Mouse (Mus musculus) CH12.LX (cell line): Measurements from ENCODE around the gene Itpr1. TPM values are rescaled to one million over a fixed set of nuclear protein-coding genes. Genes with fewer than 3 reads are reported as not detected.

Experiments
- DNase-seq: peaks from one replicate; pipeline ENCODE4 v3.0.0-alpha.2; 2013; ENCODE audit errors: extremely low read depth
- H3K27ac ChIP-seq: 2 replicates; pipeline ENCODE4 v1.5.1; 2012; ENCODE audit warnings: low read depth, mild to moderate bottlenecking, control low read depth, moderate library complexity; ENCODE audit not compliant: insufficient read depth
- H3K27me3 ChIP-seq: replicated peaks from 2 replicates; pipeline ENCODE3; 2012; ENCODE audit warnings: inconsistent platforms
- H3K36me3 ChIP-seq, 2 experiments: replicated peaks in 1 of 2; 2 replicates each; pipeline versions ENCODE3 to v1.6.1; 2012; ENCODE audit warnings: inconsistent platforms in 1 of 2, low read length in 1 of 2, mild to moderate bottlenecking in 1 of 2, mixed read lengths in 1 of 2, moderate library complexity in 1 of 2; ENCODE audit not compliant: control insufficient read depth in 1 of 2, insufficient read depth in 1 of 2
- H3K4me1 ChIP-seq, 2 experiments: 2 replicates each; pipeline ENCODE4 v1.6.1; 2012; ENCODE audit warnings: inconsistent platforms in 1 of 2, moderate library complexity in 1 of 2; ENCODE audit not compliant: insufficient read depth in 2 of 2, control insufficient read depth in 1 of 2
- H3K4me2 ChIP-seq: 2 replicates; pipeline ENCODE4 v1.6.1; 2012; ENCODE audit warnings: low read depth, mild to moderate bottlenecking, control low read depth; ENCODE audit not compliant: poor library complexity, insufficient read depth, severe bottlenecking
- H3K4me3 ChIP-seq, 3 experiments: fragments of 150-350 bp in 1 of 3; sonication (generic) in 1 of 3; replicated peaks in 1 of 3; 2 replicates each; pipeline versions ENCODE3 to v1.5.1; 2011 to 2012; ENCODE audit warnings: low read depth in 2 of 3, low read length in 2 of 3, mild to moderate bottlenecking in 2 of 3, moderate library complexity in 2 of 3, control low read depth in 1 of 3, improper control_type of control experiment in 1 of 3, inconsistent platforms in 1 of 3, mixed read lengths in 1 of 3; ENCODE audit not compliant: poor library complexity in 1 of 3
- H3K79me2 ChIP-seq: replicated peaks from 2 replicates; pipeline ENCODE4 v1.6.1; 2012; ENCODE audit warnings: mild to moderate bottlenecking, moderate library complexity; ENCODE audit not compliant: control insufficient read depth, poor library complexity, insufficient read depth, severe bottlenecking; ENCODE audit errors: extremely low read depth
- H3K9ac ChIP-seq: 2 replicates; pipeline ENCODE4 v1.6.1; 2012; ENCODE audit warnings: low read depth, mild to moderate bottlenecking, control low read depth, moderate library complexity; ENCODE audit not compliant: insufficient read depth
- H3K9me3 ChIP-seq: replicated peaks from 2 replicates; pipeline ENCODE3; 2012; ENCODE audit warnings: low read length, inconsistent platforms, mixed read lengths
- BHLHE40 ChIP-seq: IDR thresholded peaks from 2 replicates; pipeline ENCODE4 v1.6.1; 2011; ENCODE audit warnings: mild to moderate bottlenecking, low read depth, low read length, improper control_type of control experiment
- CTCF ChIP-seq, 2 experiments: IDR thresholded peaks in 1 of 2; conservative IDR thresholded peaks in 1 of 2; 2 replicates each; pipeline ENCODE4 v1.5.1; 2011 to 2012; ENCODE audit warnings: low read depth in 2 of 2, low read length in 2 of 2, improper control_type of control experiment in 1 of 2, inconsistent platforms in 1 of 2, mild to moderate bottlenecking in 1 of 2, moderate library complexity in 1 of 2
- ETS1 ChIP-seq: conservative IDR thresholded peaks from 2 replicates; pipeline ENCODE4 v1.6.1; 2012; ENCODE audit warnings: low read depth, mild to moderate bottlenecking, inconsistent platforms, low read length, improper control_type of control experiment, moderate library complexity
- JUND ChIP-seq: conservative IDR thresholded peaks from 2 replicates; pipeline ENCODE4 v1.6.1; 2011; ENCODE audit warnings: low read depth, low read length, improper control_type of control experiment
- KAT2A ChIP-seq: IDR thresholded peaks from 2 replicates; pipeline ENCODE4 v1.6.1; 2012; ENCODE audit warnings: low read length, improper control_type of control experiment, inconsistent platforms; ENCODE audit not compliant: insufficient replicate concordance
- MXI1 ChIP-seq: IDR thresholded peaks from 2 replicates; pipeline ENCODE4 v1.6.1; 2011; ENCODE audit warnings: mild to moderate bottlenecking, low read depth, low read length, improper control_type of control experiment
- NELFE ChIP-seq: IDR thresholded peaks from 2 replicates; pipeline ENCODE4 v1.6.1; 2011; ENCODE audit warnings: low read depth, low read length, improper control_type of control experiment
- PAX5 ChIP-seq: IDR thresholded peaks from 2 replicates; pipeline ENCODE4 v1.6.1; 2012; ENCODE audit warnings: low read length, inconsistent platforms, mixed read lengths
- RAD21 ChIP-seq: IDR thresholded peaks from 2 replicates; pipeline ENCODE4 v1.6.1; 2011; ENCODE audit warnings: low read depth, mild to moderate bottlenecking, low read length, improper control_type of control experiment, moderate library complexity
- SMC3 ChIP-seq: IDR thresholded peaks from 2 replicates; pipeline ENCODE4 v1.6.1; 2011; ENCODE audit warnings: low read depth, low read length, improper control_type of control experiment
- TBP ChIP-seq: conservative IDR thresholded peaks from 2 replicates; pipeline ENCODE4 v1.6.1; 2011; ENCODE audit warnings: low read depth, low read length, improper control_type of control experiment
- ZC3H11A ChIP-seq: IDR thresholded peaks from 2 replicates; pipeline ENCODE4 v1.6.1; 2012; ENCODE audit warnings: low read depth, mild to moderate bottlenecking, inconsistent platforms, low read length, improper control_type of control experiment
- ZKSCAN1 ChIP-seq: IDR thresholded peaks from 2 replicates; pipeline ENCODE4 v1.6.1; 2012; ENCODE audit warnings: low read depth, inconsistent platforms, low read length, improper control_type of control experiment, borderline replicate concordance
- ZMIZ1 ChIP-seq: IDR thresholded peaks from 2 replicates; pipeline ENCODE4 v1.6.1; 2012; ENCODE audit warnings: low read depth, mild to moderate bottlenecking, inconsistent platforms, low read length, improper control_type of control experiment
- dilution Hi-C: fragments of 300-500 bp; cut with MboI; formaldehyde crosslinking; loops from 2 replicates; pipeline ENCODE4 v1.14.3; 2020; ENCODE audit warnings: low sequenced_read_pairs; ENCODE audit not compliant: extremely low pct_unique_long_range_greater_than_20kb, extremely low pct_ligation_motif_present
- in situ Hi-C: fragments of 300-500 bp; cut with MboI; formaldehyde crosslinking; loops from 3 replicates; pipeline ENCODE4 v1.14.3; 2019; ENCODE audit warnings: low sequenced_read_pairs, low pct_ligation_motif_present, low pct_unique_long_range_greater_than_20kb, mixed read lengths
- polyA plus RNA-seq: library from polyadenylated mRNA; unstranded; fragments of >175 nt; gene quantifications from 2 replicates; pipeline ENCODE4 v1.2.1, GENCODE M21; 2012; ENCODE audit warnings: low read depth; ENCODE audit not compliant: insufficient read length
- total RNA-seq, 2 experiments: library from RNA; depleted of rRNA; stranded (reverse); fragments of 300-350 nt in 1 of 2; fragments of >200 nt in 1 of 2; gene quantifications; 2 replicates each; pipeline ENCODE4 v1.2.3; 2012 to 2014

The Itpr1 gene
- total and polyA plus RNA-seq, 3 experiments = 42.8 to 73.1 (median 53.4) TPM

DNA sequence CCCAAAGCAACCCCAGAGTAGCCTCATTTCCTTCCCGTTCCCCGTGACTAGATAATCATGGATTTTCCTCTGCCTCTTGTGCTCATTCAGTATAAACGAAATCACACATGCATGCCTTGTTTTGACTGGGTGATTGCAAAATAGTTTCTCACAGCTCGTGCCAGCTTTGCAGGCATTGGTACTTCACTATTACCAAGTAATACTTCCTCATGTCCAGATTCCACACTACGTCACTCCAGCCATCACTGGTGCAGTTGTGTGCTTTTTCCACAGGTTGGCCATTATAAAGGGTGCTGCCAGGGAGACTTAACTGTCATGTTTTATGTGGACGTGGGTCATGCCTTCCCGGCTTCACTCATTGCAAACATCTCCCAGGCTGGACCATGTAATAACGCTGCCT lies 191.8 kb downstream of the Itpr1 start:
- H3K4me1 ChIP-seq = peaks cover 0 to 16% of the 10 kb centered on the region in 2 experiments; a peak in 2 of 4 replicates
- no peak for DNase-seq
- no peak overlapping the region for H3K9ac ChIP-seq
- no peak overlapping the region for H3K27ac ChIP-seq
- H3K36me3 ChIP-seq = peaks cover 85 to 98% of the 10 kb centered on the region in 2 experiments
- no peak overlapping the region for H3K4me3 ChIP-seq
- TF ChIP-seq CTCF (conservative IDR thresholded peaks at IDR 0.05 in 1 of 2, IDR thresholded peaks at IDR 0.05 in 1 of 2; ENCODE audit: low read depth in 2 of 2, low read length in 2 of 2) (no peak), ZKSCAN1 (no peak)
- in situ Hi-C loops = no loop called here
- no peaks in the 10 kb centered on the region for H3K27me3 ChIP-seq
- dilution Hi-C loops = no loop called here
- no peaks in the 10 kb centered on the region for H3K9me3 ChIP-seq
- no peaks in the 10 kb centered on the region for H3K79me2 ChIP-seq
- no peak overlapping the region for H3K4me2 ChIP-seq

DNA sequence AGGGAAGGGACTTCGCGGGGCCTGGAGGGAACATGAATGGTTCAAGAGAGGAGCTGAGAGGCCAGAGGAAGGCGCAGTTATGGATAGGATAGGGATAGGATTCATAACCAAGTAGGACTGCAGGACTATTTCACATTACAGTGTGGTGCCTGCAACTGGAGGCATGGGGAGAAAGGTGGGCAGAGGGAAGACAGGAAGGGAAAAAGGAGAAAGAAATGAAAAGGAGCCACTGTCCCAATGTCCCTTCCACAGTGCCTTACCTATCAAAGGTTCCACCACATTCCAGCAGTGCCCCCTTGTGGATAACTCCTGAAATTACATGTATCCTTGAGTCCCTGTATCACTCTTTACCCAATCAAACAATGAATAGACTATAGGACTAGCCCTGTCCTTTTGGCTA lies 195.2 kb downstream of the Itpr1 start:
- Histone ChIP-seq H3K4me1 (no peaks in the 10 kb centered on the region), H3K4me3 (no peak overlapping the region), H3K9ac (no peak overlapping the region), H3K27me3 (no peaks in the 10 kb centered on the region), H3K36me3 (peaks cover 83 to 98% of the 10 kb centered on the region in 2 experiments), H3K27ac (no peak overlapping the region), H3K79me2 (0 out of 2 replicates have a peak, but pooled peaks cover 3% of the 10 kb centered on the region), H3K9me3 (no peaks in the 10 kb centered on the region), H3K4me2 (no peak overlapping the region)
- TF ChIP-seq RAD21 (peak; percentile 84), TBP (no peak), BHLHE40 (no peak), SMC3 (peak; percentile 83), ETS1 (no peak), CTCF (conservative IDR thresholded peaks at IDR 0.05 in 1 of 2, IDR thresholded peaks at IDR 0.05 in 1 of 2; ENCODE audit: low read depth in 2 of 2, low read length in 2 of 2) (peak; percentile 80 to 82), ZC3H11A (peak; percentile 63), NELFE (0 out of 2 replicates have a peak, but pooled peaks have one; percentile 27)
- peak; percentile 71 for DNase-seq
- dilution Hi-C loops = no loop called here
- in situ Hi-C loops = no loop called here

DNA sequence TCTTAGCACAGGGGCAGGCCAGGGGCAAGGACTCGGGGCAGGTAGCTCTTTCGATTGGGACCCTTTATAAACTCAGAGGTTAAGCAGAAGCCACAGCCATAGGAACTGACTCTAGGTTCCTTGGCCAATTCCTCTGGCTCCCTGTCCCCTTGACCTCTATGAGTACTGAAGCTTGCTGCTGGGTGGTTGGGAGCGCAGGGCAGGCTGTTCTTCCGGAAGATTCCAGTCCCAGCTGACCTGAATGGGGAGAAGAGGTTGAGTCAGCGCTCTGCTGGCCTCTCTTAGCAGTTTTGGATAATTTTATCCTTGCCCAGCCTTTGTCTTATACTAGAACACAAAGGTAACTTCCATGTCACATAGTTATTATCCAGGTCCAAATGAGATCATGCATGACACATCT lies 195.8 kb downstream of the Itpr1 start:
- Histone ChIP-seq H3K79me2 (0 out of 2 replicates have a peak, but pooled peaks cover 3% of the 10 kb centered on the region), H3K27ac (no peak overlapping the region), H3K27me3 (no peaks in the 10 kb centered on the region), H3K4me3 (no peak overlapping the region), H3K9ac (no peak overlapping the region), H3K4me2 (no peak overlapping the region), H3K4me1 (no peaks in the 10 kb centered on the region), H3K9me3 (no peaks in the 10 kb centered on the region), H3K36me3 (peaks cover 78 to 98% of the 10 kb centered on the region in 2 experiments)
- dilution Hi-C loops (no loop called here), in situ Hi-C loops (no loop called here)
- no peak for DNase-seq
- TF ChIP-seq PAX5 (no peak), TBP (no peak), ZMIZ1 (no peak), NELFE (no peak), KAT2A (no peak), ZKSCAN1 (no peak), JUND (no peak), MXI1 (no peak)
